Mouse (Mus musculus): ENCODE results near the gene Myrf. TPM values are rescaled to one million over a fixed set of nuclear protein-coding genes. Genes with fewer than 3 reads are reported as not detected.

Myrf gene
- total RNA-seq, 2 experiments from 2014 or later, result not detected

DNA sequence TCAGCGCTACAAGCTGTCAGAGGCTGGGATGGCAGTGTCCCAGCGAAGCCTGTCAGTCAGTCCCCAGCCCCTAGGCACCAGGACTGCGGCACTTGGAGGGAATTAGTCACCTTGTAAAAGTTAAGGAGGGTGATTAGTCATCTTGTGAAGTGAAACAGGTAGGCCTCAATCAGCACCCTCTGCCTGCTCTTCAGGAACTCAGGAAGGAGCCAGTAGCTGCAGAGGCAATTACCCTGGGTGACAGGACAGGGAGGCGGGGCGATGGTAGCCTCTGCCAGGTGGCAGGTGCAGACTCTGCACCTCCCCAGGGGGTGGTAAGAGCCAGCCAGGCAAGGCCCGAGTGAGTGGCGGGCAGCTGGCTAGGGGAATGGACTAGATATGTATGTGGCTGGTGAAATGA, 20.8 kb upstream of the Myrf start:
- no peak for ATAC-seq (replicated peaks; ENCODE audit: low FRiP score, low TSS enrichment, poor library complexity, severe bottlenecking)

DNA sequence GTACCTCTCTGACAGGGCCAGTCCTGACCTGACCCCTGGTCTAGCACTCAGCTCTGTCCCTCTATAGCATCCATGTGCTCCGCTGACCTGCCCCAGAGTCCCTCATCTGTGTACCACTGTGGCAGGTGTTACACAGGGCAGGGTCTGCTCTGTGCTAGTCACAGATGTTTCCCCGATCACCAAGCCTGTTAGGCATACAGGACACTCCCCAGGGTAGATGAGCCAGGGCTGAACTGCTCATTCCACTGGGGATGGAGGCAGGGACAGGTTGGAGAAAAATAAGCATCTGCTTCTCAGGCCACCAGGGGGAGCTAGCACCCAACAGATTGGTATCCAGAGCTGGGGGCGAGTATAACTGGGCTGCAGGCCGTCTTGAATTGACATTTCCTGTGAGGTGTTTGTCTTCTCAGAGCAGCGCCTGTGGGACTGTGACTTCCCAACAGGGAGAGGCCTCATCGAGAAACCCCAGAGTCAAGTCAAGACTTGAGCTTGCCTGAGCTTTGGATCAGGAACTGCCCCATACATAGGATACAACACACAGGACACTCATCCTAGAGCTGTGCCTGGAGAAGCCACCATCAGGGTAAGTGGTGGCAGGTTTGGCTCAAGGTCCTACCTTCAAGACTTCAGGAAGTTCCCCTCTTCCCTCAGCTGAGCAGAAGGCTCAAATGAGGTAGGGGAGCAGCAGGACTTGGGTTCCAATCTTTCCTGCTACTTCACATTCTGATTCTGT, 17.9 kb upstream of the Myrf start:
- peak; percentile 65; the same call in 1 of the 2 replicates for ATAC-seq (replicated peaks; ENCODE audit: low FRiP score, low TSS enrichment, poor library complexity, severe bottlenecking)

DNA sequence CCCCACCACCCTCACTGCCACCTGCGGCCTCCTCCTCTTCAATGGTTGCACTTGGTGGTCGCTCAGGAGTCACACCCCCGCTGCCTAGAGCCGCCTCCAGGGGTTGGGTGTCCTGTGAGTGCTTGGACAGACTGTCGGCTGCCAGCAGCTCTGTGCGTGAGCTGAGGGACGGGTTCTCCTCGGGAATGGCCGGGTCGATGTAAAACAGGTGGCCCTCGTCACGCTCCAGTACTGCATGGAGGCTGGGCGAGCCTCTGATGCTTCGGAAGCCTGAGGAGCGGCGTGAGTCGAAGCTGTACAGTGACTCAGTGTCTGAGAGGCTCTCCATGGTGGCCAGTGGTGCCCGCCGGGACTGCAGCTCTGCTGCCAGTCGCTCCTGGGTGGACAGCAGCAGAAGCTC, 7.6 kb upstream of the Myrf start:
- no peak for ATAC-seq (replicated peaks; ENCODE audit: low FRiP score, low TSS enrichment, poor library complexity, severe bottlenecking)

DNA sequence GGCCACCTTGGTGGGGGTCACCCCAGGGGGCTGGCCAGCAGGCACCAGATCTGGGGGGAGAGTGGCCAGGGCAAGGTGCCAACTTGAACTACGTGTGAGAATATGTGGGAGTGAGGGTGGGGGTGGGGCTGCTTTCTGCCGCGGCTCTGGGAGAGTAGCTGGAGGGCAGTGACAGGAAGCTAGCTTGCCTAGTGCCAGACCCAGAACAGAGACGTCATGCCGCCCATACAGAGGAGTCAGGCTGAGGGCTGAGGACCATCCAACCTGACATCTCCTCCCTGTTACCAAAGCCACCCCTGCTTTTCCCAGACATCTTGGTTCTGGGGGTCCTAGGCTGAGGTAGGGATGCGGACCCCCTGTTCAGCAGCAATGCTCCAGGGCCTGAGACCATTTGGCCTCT, 6.6 kb upstream of the Myrf start:
- no peak for ATAC-seq (replicated peaks; ENCODE audit: low FRiP score, low TSS enrichment, poor library complexity, severe bottlenecking)

DNA sequence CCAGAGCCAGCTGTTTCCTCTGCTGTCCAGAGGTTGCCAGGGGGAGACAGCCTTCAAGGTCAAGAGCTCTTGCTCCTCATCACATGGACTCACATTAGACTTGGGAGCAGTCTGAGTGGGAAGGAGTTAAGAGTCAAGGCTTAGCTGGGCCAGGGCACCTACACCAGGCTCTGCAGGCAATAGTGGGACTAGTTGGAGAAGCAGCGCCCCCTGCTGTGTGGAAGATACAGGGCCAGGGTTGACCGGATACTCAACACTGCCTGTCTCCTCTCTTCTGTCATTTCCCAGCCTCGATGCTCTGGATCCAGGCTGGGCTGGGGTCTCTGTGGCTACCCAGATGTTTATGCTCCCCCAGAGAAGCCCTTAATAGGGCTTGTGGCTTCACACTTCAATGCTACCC, 3.6 kb upstream of the Myrf start:
- ATAC-seq (replicated peaks; ENCODE audit: low FRiP score, low TSS enrichment, poor library complexity, severe bottlenecking), result 0 out of 2 replicates have a peak, but pooled peaks have one; percentile 32

DNA sequence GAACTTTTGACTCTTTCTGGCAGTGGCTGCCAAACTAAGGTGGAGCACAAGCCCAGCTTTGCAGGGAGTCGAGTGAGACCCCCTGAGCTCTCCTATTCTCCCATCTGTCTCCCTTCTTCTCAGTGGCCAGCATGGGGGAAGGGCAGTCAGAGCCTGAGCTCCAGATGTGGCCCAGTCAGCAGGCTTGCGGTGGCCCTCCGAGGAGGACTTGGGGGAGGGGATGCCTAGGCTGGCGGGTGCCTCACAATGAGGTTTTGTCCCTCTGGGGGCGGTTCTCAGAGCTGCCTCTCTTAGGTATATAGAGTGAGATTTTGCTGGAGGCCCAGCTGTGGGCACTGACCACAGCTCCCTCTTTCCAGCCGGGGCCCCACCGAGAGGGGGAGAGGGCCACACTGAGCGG, 2.4 kb upstream of the Myrf start:
- ATAC-seq (replicated peaks; ENCODE audit: low FRiP score, low TSS enrichment, poor library complexity, severe bottlenecking), result no peak

DNA sequence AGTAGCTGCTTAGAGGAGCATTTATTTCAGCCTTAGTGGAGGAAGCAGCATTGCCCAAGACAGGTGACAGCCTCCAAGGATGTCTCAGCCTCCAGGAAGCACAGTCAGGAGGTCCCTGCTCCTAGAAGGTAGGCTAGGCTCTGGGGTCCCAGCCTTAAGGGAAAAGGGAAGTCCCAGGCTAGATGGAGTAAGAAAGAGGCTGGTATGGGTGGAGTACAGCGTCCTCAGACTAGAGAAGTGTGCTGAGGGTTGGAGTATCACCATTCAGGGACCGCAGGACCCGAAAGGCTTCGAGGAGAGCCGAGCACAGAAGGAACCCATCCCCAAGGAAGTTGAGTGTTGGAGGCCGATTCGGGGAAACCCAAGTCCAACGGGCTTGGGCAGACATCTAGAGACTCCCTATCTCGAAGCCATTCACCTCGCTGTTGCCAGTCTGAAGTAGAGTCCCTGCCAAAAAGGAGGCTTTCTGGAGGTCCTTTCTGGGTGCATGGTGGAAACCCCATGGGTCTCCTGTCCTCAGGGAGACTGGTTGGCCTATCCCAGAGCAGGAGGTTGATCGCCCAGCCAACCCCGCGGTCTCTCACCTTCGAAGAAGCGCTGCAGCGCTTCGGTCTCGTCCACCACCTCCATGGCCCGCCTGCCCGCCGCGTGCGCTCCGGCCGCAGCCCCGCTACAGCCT, 434 bp downstream of the Myrf start:
- no peak for ATAC-seq (replicated peaks; ENCODE audit: low FRiP score, low TSS enrichment, poor library complexity, severe bottlenecking)

DNA sequence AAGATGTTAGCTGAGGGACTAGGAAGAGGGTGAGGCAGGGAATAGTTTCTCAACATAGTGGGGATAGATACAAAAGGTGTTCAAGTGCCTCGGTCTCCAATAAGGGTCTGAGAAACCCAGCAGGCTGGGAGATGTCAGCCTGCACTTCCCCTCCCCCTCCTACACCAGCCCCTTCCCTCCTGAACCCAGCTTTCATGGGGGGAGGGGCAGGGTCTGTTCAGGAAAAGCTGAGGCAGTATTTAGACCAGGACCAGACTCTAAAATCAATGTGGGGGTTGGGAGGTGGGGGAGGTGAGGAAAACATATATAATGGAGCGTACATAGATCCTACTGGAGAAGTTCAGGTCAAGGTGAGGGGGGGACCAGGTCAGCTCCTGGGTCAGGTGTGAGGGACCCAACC, 1.1 kb downstream of the Myrf start:
- no peak for ATAC-seq (replicated peaks; ENCODE audit: low FRiP score, low TSS enrichment, poor library complexity, severe bottlenecking)

DNA sequence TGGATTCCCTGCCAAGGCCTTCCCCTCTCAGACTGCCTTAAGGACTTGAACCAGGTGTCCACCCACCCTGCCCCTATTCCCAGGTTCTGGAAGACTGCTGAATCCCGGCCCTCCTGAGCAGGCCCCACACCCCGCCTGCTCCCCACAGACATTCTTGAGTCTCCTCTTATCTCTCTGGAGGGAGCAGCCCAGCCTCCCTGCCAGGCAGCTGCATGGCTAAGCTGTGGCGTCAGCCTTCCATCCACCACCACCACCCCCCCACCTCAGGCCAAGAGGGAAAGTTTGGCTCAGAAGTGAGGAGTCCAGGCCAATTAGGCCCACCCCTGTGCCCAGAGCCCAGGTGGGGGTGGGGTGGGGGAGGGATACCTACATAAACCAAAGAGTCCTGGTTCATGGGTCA, 2.1 kb downstream of the Myrf start:
- no peak; the same call in 1 of the 2 replicates for ATAC-seq (replicated peaks; ENCODE audit: low FRiP score, low TSS enrichment, poor library complexity, severe bottlenecking)

DNA sequence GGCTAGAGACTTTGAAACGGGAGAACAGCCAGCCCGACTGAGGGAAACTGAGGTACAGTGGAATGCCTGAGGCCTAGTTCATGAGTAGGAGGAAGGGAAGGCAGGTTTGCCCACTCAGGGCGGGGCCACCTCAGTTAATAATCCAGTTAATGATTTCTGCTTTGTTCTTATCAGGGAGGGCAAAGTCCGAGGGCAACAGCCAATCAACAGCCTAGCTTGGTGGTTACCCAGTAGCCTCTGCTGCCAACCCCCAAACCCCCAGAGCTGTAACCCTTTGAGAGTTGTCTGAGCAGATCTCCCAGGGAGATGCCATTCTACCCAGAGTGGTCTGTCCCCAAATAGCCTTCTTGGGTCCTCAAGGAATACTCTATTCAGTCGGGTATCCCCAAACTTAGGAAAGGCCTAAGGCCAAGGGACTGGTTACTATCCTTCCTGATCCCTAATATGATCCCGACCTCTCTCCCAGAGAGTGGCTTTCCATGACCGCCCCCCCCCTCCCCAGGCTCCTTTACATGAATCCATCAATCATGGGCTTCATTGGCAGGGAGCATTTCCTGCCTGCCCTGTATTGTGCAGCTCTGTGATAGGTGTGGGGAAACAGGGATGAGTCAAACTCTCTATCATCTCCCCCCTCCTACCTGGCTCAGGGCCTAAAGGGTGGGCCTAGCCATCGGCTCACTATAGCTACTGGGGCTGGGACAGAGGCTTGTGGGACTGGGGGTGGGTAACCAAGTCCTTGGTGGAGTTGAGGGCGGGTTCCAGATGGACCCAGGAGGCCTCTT, 4.6 kb downstream of the Myrf start:
- ATAC-seq (replicated peaks; ENCODE audit: low FRiP score, low TSS enrichment, poor library complexity, severe bottlenecking), result no peak

DNA sequence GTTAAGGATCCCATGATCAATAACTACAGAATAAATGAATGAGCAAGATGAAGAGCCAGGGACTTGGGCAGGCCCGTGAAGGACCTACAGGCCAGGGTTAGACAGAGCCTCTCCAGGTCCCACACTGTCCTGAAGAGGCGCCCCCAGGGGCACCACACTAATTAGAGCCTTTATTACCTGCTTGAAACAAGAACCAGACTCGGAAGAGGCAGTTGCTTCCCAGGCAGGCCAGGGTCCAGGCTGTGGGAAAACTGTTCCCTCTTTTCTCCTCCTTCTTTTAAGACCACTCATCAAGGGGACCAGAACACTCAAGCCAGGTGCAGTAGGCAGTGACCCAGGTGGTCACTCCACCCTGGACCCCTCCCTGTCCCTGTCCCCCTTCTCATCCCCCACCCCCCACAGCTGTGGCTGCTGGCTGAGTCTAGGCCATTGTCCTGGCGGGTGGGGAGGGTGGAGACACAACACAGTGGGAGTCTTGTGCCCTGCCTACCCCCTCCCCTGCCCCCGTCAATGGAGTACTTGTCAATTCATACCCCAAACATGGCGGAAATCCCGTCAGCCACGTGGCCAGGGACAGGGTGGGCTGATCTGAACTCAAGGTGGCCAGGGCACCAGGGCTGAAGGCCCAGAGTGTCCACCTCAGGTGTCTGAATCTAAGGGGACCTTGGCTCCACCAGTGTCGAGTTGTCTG, 8.1 kb downstream of the Myrf start:
- ATAC-seq (replicated peaks; ENCODE audit: low FRiP score, low TSS enrichment, poor library complexity, severe bottlenecking), result no peak

DNA sequence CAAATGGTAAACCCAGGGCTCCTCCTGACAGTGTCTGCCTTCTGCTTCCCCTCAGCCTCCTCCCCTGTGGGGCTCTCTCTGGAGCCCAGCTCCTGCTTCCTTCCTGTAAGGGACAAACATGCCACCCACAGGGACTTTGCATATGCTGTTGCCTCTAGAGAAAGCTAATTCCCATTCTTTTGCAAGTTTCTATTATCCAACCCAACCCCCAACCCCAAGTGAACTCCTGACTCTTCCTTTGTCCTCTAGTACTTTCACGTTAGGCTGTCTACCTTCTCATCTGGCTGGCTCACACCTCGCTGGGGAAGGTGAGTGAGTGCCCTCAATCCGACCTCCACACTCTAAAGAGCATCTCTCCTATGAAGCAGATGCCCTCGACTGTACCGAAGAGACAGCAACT, 8.7 kb downstream of the Myrf start:
- ATAC-seq (replicated peaks; ENCODE audit: low FRiP score, low TSS enrichment, poor library complexity, severe bottlenecking), result no peak

DNA sequence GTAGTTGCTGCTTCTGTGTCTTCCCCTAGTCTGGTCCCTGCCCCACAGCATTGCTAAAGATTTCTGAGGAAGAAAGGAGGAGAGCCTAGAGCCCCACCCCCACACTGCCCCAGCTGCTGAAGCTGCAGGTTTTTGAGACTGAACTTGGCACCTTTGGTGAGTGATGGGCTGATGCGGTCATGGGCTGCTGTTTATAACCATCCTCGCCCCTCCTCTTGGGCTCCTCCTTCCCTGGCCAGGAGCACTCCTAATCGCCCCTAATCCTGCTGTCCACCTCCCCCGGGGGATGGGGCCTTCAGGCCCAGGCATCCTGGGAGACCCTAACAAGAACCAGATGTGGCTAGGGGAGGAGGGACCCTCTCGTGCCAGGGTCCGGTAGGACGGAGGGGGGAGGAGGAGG, 9.5 kb downstream of the Myrf start:
- ATAC-seq (replicated peaks; ENCODE audit: low FRiP score, low TSS enrichment, poor library complexity, severe bottlenecking), result no peak

DNA sequence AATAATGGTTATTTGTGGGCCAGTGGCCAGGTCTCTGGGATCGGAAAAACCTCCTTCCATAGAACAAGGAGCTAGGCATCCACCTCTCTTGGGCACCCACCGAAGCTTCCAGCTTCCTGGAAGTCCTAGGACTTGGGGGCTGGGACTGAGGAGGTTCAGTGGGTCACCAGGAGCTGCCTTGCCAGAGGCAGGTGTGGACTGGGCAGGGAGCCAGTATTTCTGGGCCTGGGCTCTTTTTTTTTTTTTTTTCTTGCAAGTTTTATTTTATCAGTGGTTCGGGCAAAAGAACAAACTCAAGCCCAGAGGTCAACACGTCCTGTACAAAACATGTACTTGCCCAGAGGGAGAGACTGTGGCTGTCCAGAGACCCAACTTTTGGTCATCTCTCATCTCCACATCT, 14.8 kb downstream of the Myrf start:
- ATAC-seq (replicated peaks; ENCODE audit: low FRiP score, low TSS enrichment, poor library complexity, severe bottlenecking), result no peak

DNA sequence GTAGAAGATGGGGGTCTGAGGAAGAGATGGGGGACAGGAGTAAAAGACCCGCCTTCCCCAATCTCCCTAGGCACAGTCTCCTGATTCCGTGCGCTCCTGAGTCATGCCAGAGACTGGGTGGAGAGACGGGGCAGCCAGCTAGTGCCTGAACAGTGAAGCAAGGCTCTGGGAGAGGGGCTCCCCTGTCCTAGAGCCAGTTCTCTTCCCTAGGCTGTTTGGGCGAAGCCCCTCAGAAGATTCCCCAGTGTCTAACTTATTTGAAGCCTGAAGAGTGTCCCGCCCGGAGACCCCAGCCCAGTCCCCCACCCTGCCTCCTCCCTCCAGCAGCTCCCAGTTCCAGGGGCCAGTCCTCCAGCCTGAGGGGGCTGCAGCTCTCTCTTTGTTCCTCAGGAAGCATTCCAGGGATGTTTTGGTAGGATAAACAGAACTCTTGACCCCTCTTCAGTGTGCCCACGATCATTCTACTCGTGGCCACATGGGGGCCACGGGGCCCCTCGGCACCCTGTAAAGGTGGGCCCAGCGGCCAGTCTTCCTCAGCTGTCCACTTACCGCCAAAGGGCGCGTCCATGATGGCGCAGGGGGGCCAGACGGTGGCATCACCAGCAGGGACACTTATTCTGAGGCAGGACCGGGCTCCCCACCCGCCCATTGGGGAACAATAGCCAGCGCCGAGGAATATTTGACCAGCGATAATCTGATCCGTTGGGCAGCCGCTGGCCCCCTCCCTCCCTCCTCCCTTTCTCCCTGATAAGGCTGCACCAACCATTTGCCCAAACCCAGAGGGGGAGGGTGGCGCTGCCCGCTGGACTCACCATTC, 15.7 kb downstream of the Myrf start:
- ATAC-seq (replicated peaks; ENCODE audit: low FRiP score, low TSS enrichment, poor library complexity, severe bottlenecking), result no peak

DNA sequence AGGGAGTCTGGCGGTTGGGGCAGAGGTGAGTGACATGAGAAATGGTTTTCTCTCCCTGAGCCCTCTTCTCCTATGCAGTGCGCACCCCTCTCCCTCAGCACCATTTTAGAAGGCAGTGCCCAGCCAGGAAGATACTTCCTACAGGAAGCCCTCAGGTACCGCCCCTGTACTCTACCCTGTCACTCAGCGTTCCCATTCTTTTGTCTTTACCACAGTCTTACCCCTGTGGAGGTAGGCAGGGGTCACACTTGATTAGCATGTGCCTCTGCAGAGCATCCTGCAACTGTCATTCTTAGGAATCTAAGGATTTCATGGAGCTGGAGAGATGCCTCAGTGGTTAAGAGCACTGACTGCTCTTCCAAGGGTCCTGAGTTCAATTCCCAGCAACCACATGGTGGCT, 17.0 kb downstream of the Myrf start:
- no peak for ATAC-seq (replicated peaks; ENCODE audit: low FRiP score, low TSS enrichment, poor library complexity, severe bottlenecking)

DNA sequence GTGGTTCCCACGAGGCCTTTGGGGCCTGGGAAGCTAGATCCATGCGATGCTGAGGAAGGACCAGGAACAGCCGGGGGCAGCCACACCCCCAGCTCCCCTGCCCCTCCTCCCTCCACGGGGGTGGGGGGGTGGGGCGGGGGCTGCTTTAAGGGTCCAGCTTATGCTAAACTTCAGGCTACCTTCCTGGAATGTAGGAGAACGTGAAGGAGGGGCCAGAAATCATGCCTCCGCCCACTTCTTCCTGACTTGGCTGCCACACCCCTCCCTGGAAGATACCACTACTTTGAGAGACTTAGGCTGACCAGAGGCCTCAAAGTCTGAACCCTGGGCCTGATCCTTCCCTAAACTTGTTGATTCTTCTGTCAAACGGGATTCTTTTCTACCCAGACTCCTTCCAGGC, 17.9 kb downstream of the Myrf start:
- 0 out of 2 replicates have a peak, but pooled peaks have one; percentile 20 for ATAC-seq (replicated peaks; ENCODE audit: low FRiP score, low TSS enrichment, poor library complexity, severe bottlenecking)

DNA sequence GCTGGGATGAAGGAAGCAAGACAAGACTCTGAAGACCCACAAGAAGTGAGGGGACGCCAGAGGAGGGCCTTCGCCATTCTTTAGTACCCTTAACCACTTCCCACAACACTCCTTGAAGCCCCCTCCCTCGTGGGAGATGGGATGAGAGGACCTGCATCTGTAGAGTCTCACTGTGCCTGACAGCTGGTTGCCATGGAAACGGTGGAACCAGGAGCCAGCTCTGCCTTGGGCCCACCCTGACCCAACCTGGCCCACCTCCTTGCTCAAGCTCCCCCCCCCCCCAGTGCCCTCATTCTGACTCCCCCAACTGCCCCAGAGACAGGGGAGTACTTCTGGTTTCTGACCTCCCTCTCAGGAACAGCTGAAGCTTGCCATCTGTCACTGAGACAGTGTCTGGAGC, 19.0 kb downstream of the Myrf start:
- no peak for ATAC-seq (replicated peaks; ENCODE audit: low FRiP score, low TSS enrichment, poor library complexity, severe bottlenecking)

DNA sequence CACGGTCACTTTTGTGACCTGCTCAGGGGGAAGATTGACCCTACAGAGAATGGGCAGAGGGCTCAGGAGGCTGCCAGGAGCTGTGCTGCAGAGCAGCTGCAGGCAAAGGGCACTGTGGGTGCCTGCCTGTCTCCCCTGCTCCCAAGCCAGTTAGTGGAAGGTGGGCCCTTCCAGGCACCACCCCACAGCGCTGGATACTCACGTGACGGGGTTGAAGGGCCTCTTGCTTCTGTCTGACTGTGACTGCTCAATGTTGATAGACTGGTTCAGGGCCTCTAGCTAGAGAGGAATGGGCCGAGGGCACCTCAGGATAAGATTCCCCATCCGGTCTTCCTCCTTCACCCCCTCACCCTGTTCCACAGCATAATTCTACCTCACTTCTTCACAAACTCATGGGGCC, 21.0 kb downstream of the Myrf start:
- no peak for ATAC-seq (replicated peaks; ENCODE audit: low FRiP score, low TSS enrichment, poor library complexity, severe bottlenecking)

Data from megakaryocyte-erythroid progenitor cell, adult 5-6 weeks (primary cell).